Mouse (Mus musculus) granulocyte monocyte progenitor cell, adult 5-6 weeks (primary cell): ENCODE results near the gene Rhobtb1. TPM values are rescaled to one million over a fixed set of nuclear protein-coding genes. Genes with fewer than 3 reads are reported as not detected.
A peak's percentile ranks its signal among the peaks of the same experiment; 100 is the strongest.

Experiments
- ATAC-seq: replicated peaks from 2 replicates; pipeline ENCODE4 v1.8.0; 2016; ENCODE audit warnings: mild to moderate bottlenecking, moderate TSS enrichment, inconsistent platforms; ENCODE audit not compliant: poor library complexity, severe bottlenecking
- total RNA-seq, 2 experiments: library from RNA; stranded (forward) in 1 of 2; stranded (reverse) in 1 of 2; fragments of 200-712, 200-1000 nt in 1 of 2; fragments of >200 nt in 1 of 2; fragmentation: Nextera tagmentation in 1 of 2; gene quantifications; 2 replicates each; pipeline ENCODE4 v1.2.3; 2014 to 2017

Gene Rhobtb1
- total RNA-seq, 2 experiments from 2014 or later: 1.8 to 2.1 TPM

DNA sequence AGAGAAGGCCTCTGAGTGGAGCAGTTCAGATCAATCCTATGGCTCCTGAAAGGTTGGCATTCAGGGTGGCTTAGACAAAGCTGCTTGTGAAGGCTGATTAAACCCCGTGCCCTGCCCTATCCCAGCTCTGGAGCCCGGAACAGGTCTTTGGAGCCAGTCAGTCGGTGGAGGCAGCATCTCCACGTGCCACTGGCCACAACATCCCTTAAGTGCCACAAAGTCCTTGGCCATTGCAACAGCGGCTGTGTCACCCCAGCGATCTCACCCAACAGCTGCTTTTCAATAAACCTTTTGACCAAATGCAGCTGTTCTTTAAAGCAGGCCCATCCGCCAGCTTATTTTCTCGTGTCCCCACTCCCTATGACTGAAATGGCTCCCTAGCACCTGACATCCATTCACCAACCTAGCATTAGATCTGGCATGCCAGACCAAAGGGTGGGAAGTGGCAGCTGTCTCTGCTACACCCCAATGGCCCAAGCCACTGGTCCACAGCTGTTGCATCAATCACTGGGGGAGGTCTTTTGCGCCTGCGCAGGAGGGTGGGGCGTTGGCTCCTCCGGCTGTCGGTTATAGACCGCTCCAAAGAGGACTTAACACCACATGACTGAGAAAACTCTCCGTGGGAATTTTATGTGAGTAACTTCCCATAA, 56.9 kb downstream of the Rhobtb1 start:
- no peak for ATAC-seq

DNA sequence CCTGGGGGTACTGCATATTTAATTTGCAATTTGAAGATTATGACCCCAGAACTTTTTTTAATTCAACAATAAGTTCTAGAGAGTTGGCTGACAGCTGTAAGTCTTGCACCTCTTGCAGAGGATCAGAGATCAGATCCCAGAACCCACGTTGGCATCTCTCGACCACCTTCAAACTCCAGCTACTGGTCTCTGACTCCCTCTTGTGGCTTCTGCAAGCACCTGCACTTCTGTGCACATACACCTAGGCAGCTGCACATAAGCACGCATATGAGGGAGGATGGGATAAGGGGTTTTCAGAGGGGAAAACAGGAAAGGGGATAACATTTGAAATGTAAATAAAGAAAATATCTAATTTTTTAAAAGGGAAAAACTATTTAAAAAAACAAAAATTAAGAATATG, 57.5 kb downstream of the Rhobtb1 start:
- no peak for ATAC-seq

DNA sequence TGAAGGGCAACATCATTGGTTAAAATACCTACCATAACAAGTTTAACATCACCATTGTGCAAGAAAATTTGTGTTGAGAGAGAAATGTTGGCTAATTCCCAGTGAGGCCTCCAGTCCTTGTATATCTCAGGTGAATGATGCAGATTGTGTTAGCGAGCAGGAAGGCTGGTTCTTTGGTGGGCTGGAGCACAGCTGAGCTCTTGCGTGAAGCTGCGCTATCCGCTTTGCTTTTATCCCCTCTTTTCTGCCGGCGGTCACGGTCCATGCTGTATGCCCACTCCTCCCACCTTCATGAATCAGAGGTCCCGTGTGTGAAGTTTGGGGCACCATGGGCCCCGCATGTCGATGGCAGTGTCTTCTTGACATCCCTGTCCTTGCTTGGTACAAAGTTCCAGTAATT, 58.8 kb downstream of the Rhobtb1 start:
- no peak for ATAC-seq

DNA sequence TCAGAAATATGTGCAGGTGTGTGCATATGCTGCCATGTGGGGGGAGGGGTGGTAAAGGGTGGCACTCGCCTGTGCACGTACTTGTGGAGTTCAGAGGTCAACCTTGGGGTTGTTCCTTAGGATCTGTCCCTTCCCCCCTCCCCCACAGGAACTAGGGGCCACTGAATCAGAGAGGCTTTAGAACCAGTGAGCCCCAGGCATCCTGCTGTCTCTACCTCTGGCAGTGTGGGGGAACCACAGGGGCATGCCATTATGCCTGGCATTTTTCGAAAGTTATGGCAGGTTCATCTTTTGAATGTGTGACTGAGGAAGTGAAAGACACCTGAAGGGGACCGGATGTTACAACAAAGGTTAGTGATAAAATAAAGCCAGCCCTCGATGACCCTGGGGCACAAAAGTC, 59.4 kb downstream of the Rhobtb1 start:
- ATAC-seq: no peak

DNA sequence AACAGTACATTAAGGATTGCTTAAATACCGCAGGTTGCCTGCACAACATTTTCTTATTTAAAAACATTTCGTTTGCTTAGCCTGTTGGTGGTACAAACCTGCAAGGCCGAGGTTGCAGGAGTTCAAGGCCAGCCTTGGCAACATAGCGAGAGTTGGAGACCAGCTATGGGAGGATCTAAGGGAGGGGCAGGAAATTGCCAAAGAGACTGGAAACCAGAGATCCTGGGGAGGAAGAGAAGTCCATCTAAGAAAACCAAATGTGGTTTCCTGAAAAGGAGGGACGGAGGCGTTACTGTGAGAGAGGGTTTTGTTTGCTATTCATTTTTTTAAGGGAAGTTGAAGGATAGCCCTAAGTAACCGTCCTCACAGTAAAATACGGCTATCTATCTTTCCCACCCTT, 60.3 kb downstream of the Rhobtb1 start:
- ATAC-seq: peak; percentile 68

GRCm38 (mm10) chr10:69211976-69212375, 60.7 kb downstream of the Rhobtb1 start:
- ATAC-seq: peak; percentile 40

GRCm38 (mm10) chr10:69212542-69213440, 61.6 kb downstream of the Rhobtb1 start, which contains the start of gene A930033H14Rik:
Gene A930033H14Rik (minus strand): TSS chr10:69213098.
- peak; percentile 71 for ATAC-seq

GRCm38 (mm10) chr10:69213451-69213877, 62.2 kb downstream of the Rhobtb1 start:
- ATAC-seq: peak; percentile 10; the same call in 1 of the 2 replicates

DNA sequence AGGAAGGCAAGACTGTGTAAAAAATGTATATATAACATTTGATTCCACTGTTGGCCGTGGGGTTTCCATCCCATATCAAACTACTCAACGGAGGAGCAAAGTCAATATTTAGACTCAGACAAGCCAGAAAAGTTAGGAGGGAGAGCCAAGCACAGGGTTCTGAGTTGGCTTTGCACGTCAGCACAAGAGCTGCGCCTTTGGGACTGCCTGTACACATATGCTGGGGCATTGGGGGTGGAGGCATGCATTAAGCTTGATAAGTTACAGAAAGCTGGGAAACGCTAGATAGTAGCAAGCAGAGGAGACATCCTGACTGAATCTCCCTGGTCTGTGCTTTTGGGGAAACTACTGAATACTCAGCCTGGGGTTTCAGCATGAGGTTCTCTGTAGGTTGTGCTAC, 62.8 kb downstream of the Rhobtb1 start:
- ATAC-seq: no peak

DNA sequence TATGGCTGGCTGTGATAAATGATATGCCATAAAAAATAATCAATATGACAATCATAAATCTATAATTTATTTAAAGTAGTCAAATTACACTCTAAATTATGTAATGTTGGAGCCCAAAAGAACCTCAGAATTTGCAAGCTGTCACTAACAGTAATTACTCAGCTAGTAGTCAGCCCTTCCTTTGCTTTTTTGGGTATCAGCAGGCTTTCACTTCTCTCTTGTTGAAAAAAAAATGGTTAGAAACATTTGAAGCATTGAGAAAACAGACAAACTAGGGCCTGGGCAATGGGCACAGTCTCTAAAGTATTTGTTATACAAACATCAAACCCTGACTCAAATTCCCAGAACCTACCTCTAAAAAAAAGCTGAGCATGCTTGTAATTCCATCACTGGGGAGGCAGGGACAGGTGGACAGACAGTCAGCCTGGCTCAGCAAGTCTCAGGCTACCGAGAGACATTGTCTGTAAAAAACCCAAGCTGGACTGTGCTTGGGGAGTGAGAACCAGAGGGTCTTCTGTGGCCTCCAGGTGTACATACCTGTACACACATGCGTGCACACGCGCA, 66.0 kb downstream of the Rhobtb1 start:
- no peak for ATAC-seq

DNA sequence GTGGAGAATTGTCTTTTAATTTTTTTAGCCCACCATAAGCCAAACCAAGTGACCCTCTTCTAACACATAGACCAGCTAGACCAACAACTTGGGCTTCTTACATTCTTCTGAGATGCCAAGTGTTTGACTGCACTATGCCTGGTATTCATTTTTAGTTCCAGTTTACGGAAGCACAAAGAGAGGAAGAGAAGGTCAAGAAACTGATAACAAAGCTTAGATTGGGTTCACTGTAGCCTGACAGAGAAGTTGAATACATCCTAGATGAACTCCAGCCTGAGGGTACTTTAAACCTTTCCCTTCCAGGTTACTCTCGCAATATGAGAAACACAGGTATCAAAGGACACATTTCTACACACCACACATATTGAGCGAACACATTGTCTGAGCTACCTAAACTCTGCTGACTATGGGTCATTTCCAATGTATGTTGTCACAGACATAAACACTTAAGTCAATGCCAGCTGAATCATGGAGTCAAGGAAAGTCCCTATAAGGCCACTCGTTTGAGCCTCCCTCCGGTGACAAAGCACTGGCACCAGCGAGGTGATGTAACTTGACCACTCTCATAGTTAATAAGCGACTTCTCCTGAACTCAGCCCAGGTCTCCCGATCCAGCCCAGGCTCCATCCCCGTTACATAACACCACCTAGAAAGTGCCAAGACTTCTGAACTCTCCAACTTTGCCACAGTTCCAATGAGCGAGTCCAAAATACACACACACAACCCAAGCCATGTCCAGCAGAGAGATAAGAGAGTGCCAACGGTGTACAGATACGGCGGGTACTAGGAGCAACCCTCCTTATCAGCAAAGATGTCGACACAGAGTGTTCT, 67.4 kb downstream of the Rhobtb1 start:
- no peak for ATAC-seq

DNA sequence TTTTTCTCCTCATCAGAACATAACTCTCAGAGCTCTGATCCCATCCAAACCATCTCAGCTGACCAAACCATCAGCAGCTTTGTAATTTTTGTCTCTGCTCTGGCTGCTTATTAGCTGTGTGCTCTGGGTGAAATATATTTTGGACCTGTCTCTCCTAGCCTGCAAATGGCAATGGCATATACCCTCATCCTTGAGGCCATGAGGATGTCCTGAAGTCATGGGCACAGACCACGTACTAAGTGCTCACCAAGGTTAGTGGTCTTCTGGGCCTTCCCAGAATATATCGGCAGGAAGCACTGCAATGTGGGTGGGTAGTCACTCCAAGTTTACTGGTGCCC, 68.0 kb downstream of the Rhobtb1 start:
- ATAC-seq: no peak

GRCm38 (mm10) chr10:69220296-69220695, 69.1 kb downstream of the Rhobtb1 start:
- no peak for ATAC-seq

DNA sequence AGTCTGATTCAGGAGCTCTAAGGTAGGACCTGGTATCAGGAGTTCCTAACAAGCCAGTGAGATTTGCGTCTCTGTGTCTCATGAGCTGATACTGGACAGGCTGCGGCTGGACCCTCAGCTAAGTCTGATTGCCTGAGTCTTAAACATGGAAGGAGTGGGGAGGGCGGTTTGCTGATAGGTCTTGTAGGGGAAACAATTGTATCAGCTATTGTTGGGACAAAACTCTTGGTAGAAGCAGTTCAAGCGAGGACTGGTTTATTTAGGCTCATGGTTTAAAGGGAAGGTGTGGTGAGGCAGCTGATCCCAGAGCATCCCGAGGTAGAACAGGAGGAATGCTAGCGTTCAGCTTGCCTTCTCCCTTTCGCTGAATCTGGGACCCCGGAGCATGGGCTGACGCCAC, 69.9 kb downstream of the Rhobtb1 start:
- no peak for ATAC-seq

DNA sequence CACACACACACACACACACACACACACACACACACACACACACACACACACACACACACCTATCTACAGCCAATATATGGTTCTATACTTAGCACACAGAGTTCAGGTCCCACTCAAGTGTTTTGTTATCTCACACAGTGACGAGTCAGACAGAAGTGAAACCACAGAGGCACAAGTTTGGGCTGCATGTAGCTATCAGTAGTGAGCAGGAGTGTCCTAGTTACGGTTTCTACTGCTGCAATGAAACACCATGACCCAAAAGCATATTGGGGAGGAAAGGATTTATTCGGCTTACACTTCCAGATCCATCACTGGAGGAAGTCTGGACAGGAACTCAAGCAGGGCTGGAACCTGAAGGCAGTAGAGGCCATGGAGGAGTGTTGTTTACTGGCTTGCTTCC, 70.7 kb downstream of the Rhobtb1 start:
- peak; percentile 79 for ATAC-seq

DNA sequence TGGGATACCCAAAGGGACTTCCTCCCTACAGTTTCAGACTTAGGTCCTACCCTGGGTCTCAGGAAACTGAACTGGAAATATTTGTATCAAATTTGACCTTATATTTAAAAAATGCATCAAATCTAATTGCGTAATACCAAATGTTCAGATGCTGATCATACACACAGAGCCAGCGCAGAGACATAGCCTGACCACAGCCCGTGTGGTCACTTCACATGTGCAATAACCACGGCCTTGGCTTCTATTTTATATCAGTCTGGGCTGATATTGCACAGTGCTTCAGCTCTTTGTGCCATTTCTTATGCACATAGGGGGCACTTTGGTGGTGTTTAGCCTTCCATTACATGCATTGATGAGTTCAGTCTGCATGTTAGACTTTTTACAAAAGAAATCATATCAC, 72.0 kb downstream of the Rhobtb1 start:
- peak; percentile 83 for ATAC-seq

GRCm38 (mm10) chr10:69224276-69224675, 73.0 kb downstream of the Rhobtb1 start:
- no peak for ATAC-seq

- ATAC-seq: no peak
Measured at GRCm38 (mm10) chr10:69225471-69225870, 74.2 kb downstream of the Rhobtb1 start.

DNA sequence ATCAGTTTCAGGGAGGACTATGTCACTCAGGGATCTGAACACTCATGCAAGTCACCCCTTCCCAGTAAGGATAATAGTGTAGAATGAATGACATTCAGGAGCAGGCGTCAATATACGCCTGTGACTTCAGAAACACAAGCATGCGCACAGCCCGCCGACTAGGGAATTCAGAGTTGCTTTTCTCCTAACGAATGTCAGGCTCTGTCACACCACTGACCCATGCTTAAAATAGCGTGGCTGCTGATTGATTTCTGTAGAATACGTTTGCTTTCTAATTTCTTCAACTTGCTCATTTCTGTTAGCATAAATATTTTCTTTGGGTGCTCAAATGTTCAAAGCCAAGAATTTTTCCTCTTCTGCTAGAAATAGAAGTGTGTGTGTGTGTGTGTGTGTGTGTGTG, 74.7 kb downstream of the Rhobtb1 start:
- no peak for ATAC-seq

- ATAC-seq: no peak
Measured at GRCm38 (mm10) chr10:69237185-69237584, 86.0 kb downstream of the Rhobtb1 start.

DNA sequence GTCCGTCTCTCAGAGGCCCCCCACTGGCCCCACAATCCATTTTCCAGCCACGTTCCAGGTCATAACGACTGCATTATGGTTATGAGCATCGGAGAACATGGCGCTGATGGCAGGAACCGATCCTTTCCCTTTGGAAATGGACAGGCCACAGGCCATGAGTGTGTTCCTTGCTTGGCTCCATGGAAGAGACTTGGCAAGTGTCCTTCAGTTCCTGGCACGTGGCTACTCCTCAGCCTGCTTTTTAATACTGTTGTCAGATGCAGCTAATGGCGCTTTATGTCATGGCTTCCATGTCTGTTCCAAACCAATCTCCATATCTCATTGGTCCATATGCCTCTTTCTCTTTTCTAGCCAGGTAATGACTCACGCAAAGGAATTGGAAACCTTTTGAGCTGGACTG, 86.5 kb downstream of the Rhobtb1 start:
- ATAC-seq: no peak
